Mouse (Mus musculus) adrenal gland, adult 2 months (tissue): Measurements from ENCODE around the gene Nacc1. TPM values are rescaled to one million over a fixed set of nuclear protein-coding genes. Genes with fewer than 3 reads are reported as not detected.
"Not testable (repeated sequence)": the region's sequence is repeated elsewhere in the genome, so short reads cannot be mapped to it uniquely, and the experiment has no call there.

Experiments
- DNase-seq: peaks from one replicate; pipeline ENCODE4 v3.0.0; 2021
- polyA plus RNA-seq: library from polyadenylated mRNA; depleted of rRNA; stranded (reverse); fragments of >200 nt; gene quantifications from 2 replicates; pipeline ENCODE4 v1.2.3, GENCODE M21; 2012
- total RNA-seq, 2 experiments: library from RNA; stranded (reverse); gene quantifications; 2 replicates each; pipeline ENCODE4 v1.2.3; 2021

Nacc1 gene
- total and polyA plus RNA-seq, 3 experiments = 78.4 to 120 (median 80.7) TPM

DNA sequence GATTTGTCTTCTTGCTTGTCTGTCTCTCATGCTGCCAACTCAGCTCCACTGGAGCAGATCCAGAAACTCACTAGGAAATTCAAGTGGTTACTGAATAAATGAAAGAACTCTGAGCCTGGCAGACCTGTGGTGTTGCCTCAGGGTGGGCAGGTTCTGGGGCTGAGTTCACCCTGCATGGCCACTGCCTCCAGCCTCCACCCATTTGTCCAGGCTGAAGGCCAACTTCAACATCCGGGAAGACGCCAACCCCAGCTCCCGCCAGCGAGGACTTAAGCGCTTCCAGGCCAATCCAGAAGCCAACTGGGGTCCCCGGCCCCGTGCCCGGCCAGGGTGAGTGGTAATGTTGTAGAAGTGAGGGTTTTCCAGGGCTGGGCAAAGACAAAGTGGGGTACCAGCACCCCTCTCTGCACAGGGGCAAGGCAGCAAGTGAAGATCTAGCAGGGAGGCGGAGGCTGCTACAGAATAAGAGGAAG lies 11.3 kb upstream of the Nacc1 start:
- peak; percentile 74 for DNase-seq

DNA sequence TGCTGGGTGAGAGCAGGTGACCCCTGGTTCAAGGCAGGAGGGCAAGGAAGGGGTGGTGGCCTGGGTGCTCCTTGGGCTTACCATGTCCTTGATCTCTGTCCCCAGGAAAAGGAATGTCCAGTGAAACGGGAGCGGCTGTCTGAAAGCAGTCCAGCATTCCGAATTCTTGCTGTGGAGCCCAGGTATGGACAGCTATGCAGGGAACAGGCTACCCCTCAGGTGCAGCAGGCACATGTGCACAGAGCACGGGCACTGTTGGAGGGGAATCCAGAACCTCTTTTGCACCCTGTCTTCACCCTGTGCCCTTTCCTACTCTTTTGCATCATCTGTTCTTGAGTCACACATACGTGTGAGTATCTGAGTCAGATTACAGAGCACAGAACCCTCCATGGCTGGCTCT lies 10.6 kb upstream of the Nacc1 start:
- no peak for DNase-seq

- DNase-seq = no peak
These were observed 9.8 kb upstream of the Nacc1 start for GRCm38 (mm10) chr8:84697166-84698130.

DNA sequence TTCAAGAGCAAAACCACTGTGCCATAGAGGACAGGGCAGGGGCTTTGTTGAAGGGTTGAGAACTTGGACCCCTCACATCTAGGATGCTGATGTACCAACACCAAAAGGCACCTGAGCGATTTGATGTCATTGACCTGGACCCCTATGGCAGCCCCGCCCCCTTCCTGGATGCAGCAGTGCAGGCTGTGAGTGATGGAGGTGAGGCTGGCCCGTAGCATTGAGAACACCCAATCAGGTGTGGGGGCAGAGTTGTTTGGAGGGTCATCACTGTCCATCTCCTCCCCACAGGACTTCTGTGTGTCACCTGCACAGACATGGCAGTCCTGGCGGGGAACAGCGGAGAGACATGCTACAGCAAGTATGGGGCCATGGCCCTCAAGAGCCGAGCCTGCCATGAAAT lies 7.5 kb upstream of the Nacc1 start:
- DNase-seq = no peak

DNA sequence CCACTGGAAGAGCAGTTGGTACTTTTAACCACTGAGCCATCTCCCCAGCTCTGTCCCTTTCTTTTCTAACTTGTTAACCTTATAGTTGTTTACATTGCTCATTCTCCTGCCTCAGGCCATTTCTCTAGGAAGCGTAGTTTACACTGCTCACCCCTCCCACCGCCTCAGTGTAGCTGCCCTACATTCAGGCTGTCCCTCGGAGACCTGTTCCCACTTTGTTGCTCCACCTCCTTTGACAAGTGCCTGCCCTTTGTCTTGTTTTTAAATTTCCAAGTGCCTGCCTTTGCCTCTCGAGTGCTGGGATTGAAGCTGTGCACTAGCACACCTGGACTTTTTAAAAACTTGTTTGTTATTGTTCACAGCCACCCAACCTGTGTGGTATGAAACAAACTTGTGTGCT lies 5.7 kb upstream of the Nacc1 start:
- DNase-seq = no peak

DNA sequence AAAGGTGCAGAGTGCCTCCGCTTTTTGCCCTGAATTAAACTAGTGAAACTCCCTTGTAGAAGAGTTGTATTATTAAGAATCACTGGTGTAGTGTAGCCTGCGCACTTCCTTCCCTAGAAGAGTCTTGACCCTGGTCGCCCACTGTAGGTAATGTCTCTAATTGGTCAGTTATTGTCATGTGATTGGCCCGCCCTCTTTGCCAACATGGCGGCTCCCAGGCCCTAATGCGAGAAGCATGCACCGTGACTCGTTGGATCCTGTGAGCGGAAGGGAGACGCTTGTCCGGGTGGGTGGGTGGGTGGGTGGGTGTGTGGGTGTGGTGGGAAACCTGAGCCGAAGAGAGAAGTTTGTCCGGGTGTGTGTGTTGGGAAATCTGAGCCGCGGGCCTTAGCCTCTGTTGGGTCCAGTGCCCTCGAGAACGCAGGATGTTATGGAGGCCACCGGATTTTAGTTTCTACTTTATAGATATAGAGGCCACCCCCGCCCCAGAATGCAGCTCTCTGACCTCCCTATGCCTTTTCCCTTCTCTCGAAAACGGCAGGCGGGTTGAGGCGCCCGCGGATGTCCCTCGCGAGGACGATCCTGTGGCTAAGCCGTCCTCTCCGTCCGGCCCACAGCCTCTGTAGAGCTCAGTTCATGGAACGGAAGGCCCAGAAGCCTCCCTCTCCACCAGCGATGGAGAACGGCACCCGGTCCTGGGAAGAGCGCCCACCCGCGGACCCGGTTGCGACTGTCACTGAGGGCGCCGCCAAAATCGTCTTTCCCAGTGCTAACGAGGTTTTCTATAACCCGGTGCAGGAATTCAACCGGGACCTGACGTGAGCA lies 1.6 kb upstream of the Nacc1 start:
- peak; percentile 95 for DNase-seq

- no peak for DNase-seq
These were observed 508 bp downstream of the Nacc1 start for GRCm38 (mm10) chr8:84687003-84687704.

DNA sequence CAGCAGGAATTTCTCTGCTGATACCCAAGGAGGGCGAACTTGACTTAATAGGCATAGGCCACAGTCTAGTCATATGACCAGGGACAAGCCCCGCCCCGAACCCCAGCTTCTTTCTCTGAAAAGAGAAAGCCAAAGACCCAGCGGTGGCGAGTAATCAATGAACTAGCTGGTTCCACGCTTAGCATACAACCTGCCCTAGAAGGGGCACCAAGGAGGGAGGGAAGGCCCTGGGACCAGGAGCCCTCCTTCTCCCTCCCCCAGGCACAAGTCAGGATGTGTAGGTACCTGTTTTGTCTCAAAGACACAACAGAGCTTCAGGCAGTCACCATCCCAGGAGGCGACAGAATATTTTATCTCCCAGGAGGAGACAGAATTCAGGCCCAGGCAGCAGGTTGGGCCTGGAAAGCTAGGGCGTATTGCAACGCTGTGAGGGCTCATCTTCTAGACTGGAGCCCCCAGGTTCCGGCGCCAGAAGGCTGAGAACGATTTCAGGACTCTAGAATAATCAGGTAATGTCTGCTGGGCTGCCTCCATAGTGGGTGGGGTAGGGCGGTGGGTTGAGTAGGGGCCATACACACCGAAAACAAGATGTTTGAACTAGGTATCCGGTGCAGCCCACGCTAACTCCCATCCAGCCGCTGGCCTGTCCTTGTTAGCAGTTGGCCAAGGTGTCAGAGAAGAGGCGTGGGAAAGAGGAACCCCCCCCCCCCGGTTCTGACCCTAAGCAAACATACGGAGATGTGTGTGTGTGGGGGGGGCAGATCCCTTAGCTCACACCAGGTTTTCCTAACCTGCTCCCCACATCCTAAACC lies 1.3 kb downstream of the Nacc1 start, which contains the start of gene Trmt1:
TSS of gene Trmt1 (plus strand) at position 117 of the 812 bp plus-strand sequence.
- peak; percentile 62 for DNase-seq

- DNase-seq = no peak
These were observed 3.1 kb downstream of the Nacc1 start for GRCm38 (mm10) chr8:84684537-84684936.

DNA sequence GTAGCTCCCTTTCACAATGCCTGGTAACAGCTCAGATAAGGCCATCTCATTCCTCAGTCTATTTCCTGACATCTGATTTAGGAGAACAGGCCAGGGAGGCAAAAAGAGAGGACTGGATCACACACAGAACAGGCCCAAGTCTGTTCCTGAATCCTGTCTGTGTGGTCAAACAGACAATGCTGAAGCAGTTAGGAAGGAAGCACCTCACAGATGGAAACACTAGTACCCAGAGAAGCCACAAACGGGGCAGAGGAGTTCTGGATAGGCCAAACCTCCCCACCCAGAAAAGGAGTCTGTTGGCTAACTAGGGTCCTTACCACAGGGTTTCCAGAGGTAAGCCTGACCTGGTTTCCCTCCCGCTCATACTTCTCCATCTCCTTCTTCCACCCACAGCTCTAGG lies 5.4 kb downstream of the Nacc1 start:
- DNase-seq = no peak

GRCm38 (mm10) chr8:84681476-84681875 lies 6.2 kb downstream of the Nacc1 start:
- no peak for DNase-seq

GRCm38 (mm10) chr8:84677305-84677704 lies 10.4 kb downstream of the Nacc1 start:
- DNase-seq = no peak

GRCm38 (mm10) chr8:84670295-84671006 lies 17.2 kb downstream of the Nacc1 start:
- DNase-seq = not testable (repeated sequence)

GRCm38 (mm10) chr8:84668731-84669485 lies 18.8 kb downstream of the Nacc1 start:
- DNase-seq = no peak

DNA sequence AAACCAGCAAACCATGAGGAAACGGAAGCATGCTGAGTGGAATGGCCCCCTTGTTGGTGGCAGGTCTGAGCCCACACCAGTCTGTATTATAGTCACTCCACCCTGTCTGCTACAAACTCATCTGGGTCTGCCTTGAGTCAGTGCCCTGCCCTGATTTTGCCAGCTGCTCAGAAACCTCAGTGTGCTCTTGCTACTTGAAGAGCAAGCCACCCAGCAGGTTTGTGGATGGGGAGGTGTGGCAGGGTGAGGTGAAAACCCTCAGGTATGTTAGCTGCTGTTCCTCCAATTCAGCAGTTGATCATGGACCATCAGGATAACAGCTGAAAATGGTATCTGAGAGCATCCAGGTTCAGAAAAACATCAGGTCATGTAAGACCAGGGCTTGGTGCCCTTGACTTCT lies 19.6 kb downstream of the Nacc1 start:
- no peak for DNase-seq

GRCm38 (mm10) chr8:84665385-84665893 lies 22.2 kb downstream of the Nacc1 start:
- DNase-seq = no peak

- DNase-seq = peak; percentile 89
These were observed 22.9 kb downstream of the Nacc1 start for GRCm38 (mm10) chr8:84664566-84665384.
